Mouse (Mus musculus) heart, postnatal 25 days (tissue): ENCODE results near the gene Abcb9. TPM values are rescaled to one million over a fixed set of nuclear protein-coding genes. Genes with fewer than 3 reads are reported as not detected.
"Not testable (repeated sequence)": the region's sequence is repeated elsewhere in the genome, so short reads cannot be mapped to it uniquely, and the experiment has no call there.

Experiments used
- DNase-seq: peaks from one replicate; pipeline ENCODE4 v3.0.0; 2022; ENCODE audit warnings: low spot score
- intact Hi-C: fragments of 180-260 bp; cut with DNase I; formaldehyde crosslinking; loops from one replicate; pipeline ENCODE4 v1.15.1; 2025
- total RNA-seq, 2 experiments: library from RNA; stranded (reverse); gene quantifications; 2 replicates each; pipeline ENCODE4 v1.2.3; 2021

Gene Abcb9
- total RNA-seq, 2 experiments from 2014 or later: 8.0 to 9.0 TPM

- DNase-seq: no peak
- intact Hi-C loops: loop anchor here (5.0 kb wide), 1 partner anchor 41 kb away; the partner anchor contains the start of gene Vps37b
Measured at GRCm38 (mm10) chr5:124073682-124074081, 21.9 kb downstream of the Abcb9 start.

GRCm38 (mm10) chr5:124069657-124070056 lies 25.9 kb downstream of the Abcb9 start:
- no peak for DNase-seq
- intact Hi-C loops: loop anchor here (5.0 kb wide), 1 partner anchor 37 kb away; the partner anchor contains the start of gene Vps37b

- no peak for DNase-seq
- intact Hi-C loops: no loop called here
Measured at GRCm38 (mm10) chr5:124062037-124062824, 33.4 kb downstream of the Abcb9 start.

- DNase-seq: peak; percentile 28
- intact Hi-C loops: no loop called here
Measured at GRCm38 (mm10) chr5:124059677-124060076, 35.9 kb downstream of the Abcb9 start.

GRCm38 (mm10) chr5:124058749-124059148 lies 36.8 kb downstream of the Abcb9 start:
- DNase-seq: no peak
- intact Hi-C loops: no loop called here

GRCm38 (mm10) chr5:124056956-124057355 lies 38.6 kb downstream of the Abcb9 start:
- intact Hi-C loops: no loop called here
- DNase-seq: no peak

- intact Hi-C loops: no loop called here
- no peak for DNase-seq
Measured at GRCm38 (mm10) chr5:124056219-124056618, 39.4 kb downstream of the Abcb9 start.

- intact Hi-C loops, DNase-seq: not testable (repeated sequence)
Measured at GRCm38 (mm10) chr5:124052641-124053040, 43.0 kb downstream of the Abcb9 start.

- no peak for DNase-seq
- intact Hi-C loops: loop anchor here (2.0 kb wide), 1 partner anchor 19 kb away; the partner anchor contains the start of gene Vps37b
Measured at GRCm38 (mm10) chr5:124051899-124052491, 43.6 kb downstream of the Abcb9 start.

GRCm38 (mm10) chr5:124050095-124051050 lies 45.2 kb downstream of the Abcb9 start:
- DNase-seq: no peak
- intact Hi-C loops: loop anchor here (2.0 kb wide), 1 partner anchor 18 kb away; the partner anchor contains the start of gene Vps37b

- intact Hi-C loops: loop anchor here (2.0 kb wide), 1 partner anchor 17 kb away; the partner anchor contains the start of gene Vps37b
Measured at GRCm38 (mm10) chr5:124049249-124050045, 46.2 kb downstream of the Abcb9 start.

GRCm38 (mm10) chr5:124046741-124047401 lies 48.7 kb downstream of the Abcb9 start:
- DNase-seq: no peak
- intact Hi-C loops: no loop called here

More at GRCm38 (mm10) chr5:124049249-124050045, 46.2 kb downstream of the Abcb9 start:
- DNase-seq: no peak

GRCm38 (mm10) chr5:124045453-124046010 lies 50.1 kb downstream of the Abcb9 start:
- no peak for DNase-seq
- intact Hi-C loops: no loop called here

GRCm38 (mm10) chr5:124043999-124044398 lies 51.6 kb downstream of the Abcb9 start:
- no peak for DNase-seq
- intact Hi-C loops: no loop called here

GRCm38 (mm10) chr5:124043212-124043978 lies 52.2 kb downstream of the Abcb9 start:
- intact Hi-C loops: no loop called here
- peak; percentile 37 for DNase-seq

GRCm38 (mm10) chr5:124041097-124041496 lies 54.5 kb downstream of the Abcb9 start:
- intact Hi-C loops: no loop called here
- no peak for DNase-seq

- no peak for DNase-seq
- intact Hi-C loops: no loop called here
Measured at GRCm38 (mm10) chr5:124039602-124040001, 56.0 kb downstream of the Abcb9 start.

- intact Hi-C loops: no loop called here
- DNase-seq: no peak
Measured at GRCm38 (mm10) chr5:124036836-124037235, 58.8 kb downstream of the Abcb9 start.
